Mouse (Mus musculus): ENCODE measurements at regions not wholly inside any gene's neighbourhood (a gene's known extent, or its start where the extent isn't known, plus 50 kb on each side); places are given as distances from the start of the nearest gene placed in this dataset.

- DNase-seq (ENCODE audit: extremely low spot score, low spot score): no peak
These were observed 366.4 kb downstream of the Nkx6-1 start for GRCm38 (mm10) chr5:101298411-101298810.

GRCm38 (mm10) chr5:101297511-101298102 lies 367.2 kb downstream of the Nkx6-1 start:
- no peak for DNase-seq (ENCODE audit: extremely low spot score, low spot score)

- DNase-seq (ENCODE audit: extremely low spot score, low spot score): no peak
These were observed 368.9 kb downstream of the Nkx6-1 start for GRCm38 (mm10) chr5:101295941-101296340.

- DNase-seq (ENCODE audit: extremely low spot score, low spot score): no peak
These were observed 370.8 kb downstream of the Nkx6-1 start for GRCm38 (mm10) chr5:101294031-101294430.

GRCm38 (mm10) chr5:101288358-101288757 lies 376.4 kb downstream of the Nkx6-1 start:
- peak; percentile 34 for DNase-seq (ENCODE audit: extremely low spot score, low spot score)

GRCm38 (mm10) chr5:101285941-101286340 lies 378.9 kb downstream of the Nkx6-1 start:
- no peak for DNase-seq (ENCODE audit: extremely low spot score, low spot score)

GRCm38 (mm10) chr5:101250474-101250873 lies 405.0 kb downstream of the Gpat3 start:
- no peak for DNase-seq (ENCODE audit: extremely low spot score, low spot score)

GRCm38 (mm10) chr5:101242651-101243050 lies 397.1 kb downstream of the Gpat3 start:
- DNase-seq (ENCODE audit: extremely low spot score, low spot score): no peak

- no peak for DNase-seq (ENCODE audit: extremely low spot score, low spot score)
These were observed 394.0 kb downstream of the Gpat3 start for GRCm38 (mm10) chr5:101239298-101240118.

- no peak for DNase-seq (ENCODE audit: extremely low spot score, low spot score)
These were observed 390.7 kb downstream of the Gpat3 start for GRCm38 (mm10) chr5:101236163-101236693.

- DNase-seq (ENCODE audit: extremely low spot score, low spot score): no peak
These were observed 376.9 kb downstream of the Gpat3 start for GRCm38 (mm10) chr5:101222390-101222789.

GRCm38 (mm10) chr5:101218082-101218481 lies 372.6 kb downstream of the Gpat3 start:
- no peak for DNase-seq (ENCODE audit: extremely low spot score, low spot score)

GRCm38 (mm10) chr5:101216837-101217571 lies 371.5 kb downstream of the Gpat3 start:
- no peak for DNase-seq (ENCODE audit: extremely low spot score, low spot score)

- no peak for DNase-seq (ENCODE audit: extremely low spot score, low spot score)
These were observed 366.5 kb downstream of the Gpat3 start for GRCm38 (mm10) chr5:101211974-101212373.

- no peak for DNase-seq (ENCODE audit: extremely low spot score, low spot score)
These were observed 362.6 kb downstream of the Gpat3 start for GRCm38 (mm10) chr5:101208150-101208549.

- no peak for DNase-seq (ENCODE audit: extremely low spot score, low spot score)
These were observed 350.0 kb downstream of the Gpat3 start for GRCm38 (mm10) chr5:101195501-101195900.

- DNase-seq (ENCODE audit: extremely low spot score, low spot score): no peak
These were observed 345.5 kb downstream of the Gpat3 start for GRCm38 (mm10) chr5:101190976-101191375.

- DNase-seq (ENCODE audit: extremely low spot score, low spot score): no peak
These were observed 327.7 kb downstream of the Gpat3 start for GRCm38 (mm10) chr5:101173183-101173582.

- DNase-seq (ENCODE audit: extremely low spot score, low spot score): no peak
These were observed 327.3 kb downstream of the Gpat3 start for GRCm38 (mm10) chr5:101172782-101173181.

- DNase-seq (ENCODE audit: extremely low spot score, low spot score): no peak
These were observed 323.6 kb downstream of the Gpat3 start for GRCm38 (mm10) chr5:101169074-101169473.

GRCm38 (mm10) chr5:101163624-101164213 lies 318.2 kb downstream of the Gpat3 start:
- no peak for DNase-seq (ENCODE audit: extremely low spot score, low spot score)

Data from neural tube, embryonic 10.5 days (tissue).